Mouse (Mus musculus): ENCODE measurements around the gene Zfp942.
A peak's percentile ranks its signal among the peaks of the same experiment; 100 is the strongest.

The Zfp942 gene

DNA sequence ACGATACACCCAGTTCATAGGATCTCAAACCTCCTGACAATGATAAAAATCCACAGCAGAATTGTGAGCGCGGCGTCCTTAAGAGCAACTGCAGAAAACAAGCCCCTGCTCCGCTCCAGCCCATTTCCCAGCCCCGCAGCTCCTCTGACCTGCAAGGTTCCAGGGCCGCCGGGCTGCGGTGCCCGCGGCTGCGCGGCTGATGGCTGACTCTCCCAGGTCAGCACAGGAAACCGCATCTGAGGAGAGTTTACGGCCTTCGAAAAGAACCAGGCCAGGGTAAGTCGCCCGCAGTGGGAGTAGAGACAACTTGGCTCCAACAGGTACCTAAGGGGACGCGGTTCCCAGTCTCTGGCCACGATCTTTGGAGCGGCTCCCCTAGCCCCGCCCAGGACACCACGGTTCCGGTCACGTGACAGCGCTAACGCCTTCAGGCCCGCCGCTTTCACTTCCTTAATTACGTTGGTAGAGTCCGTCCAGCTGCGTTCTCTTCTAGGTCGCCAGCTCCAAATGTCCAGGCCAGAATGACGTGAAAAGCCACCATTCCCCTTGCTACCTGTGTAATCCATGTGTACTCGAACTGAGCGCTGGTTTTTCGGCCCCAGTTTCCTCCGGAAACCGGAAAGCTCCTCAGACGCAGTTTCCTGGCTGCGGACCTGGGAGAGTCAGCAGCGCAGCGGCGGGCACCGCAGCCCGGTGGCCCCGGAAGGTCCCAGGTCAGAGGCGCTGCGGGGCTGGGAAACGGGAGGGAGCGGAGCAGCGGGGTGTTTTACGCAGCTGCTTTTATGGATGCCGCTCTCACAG lies at the start of gene Zfp942, which contains the start of gene Zfp943:
Gene Zfp942, minus strand, starts transcription at position 358 of the 801 bp plus-strand sequence.
Gene Zfp943, plus strand, starts transcription at position 446 of the 801 bp plus-strand sequence.
- DNase-seq = peak; percentile 84

DNA sequence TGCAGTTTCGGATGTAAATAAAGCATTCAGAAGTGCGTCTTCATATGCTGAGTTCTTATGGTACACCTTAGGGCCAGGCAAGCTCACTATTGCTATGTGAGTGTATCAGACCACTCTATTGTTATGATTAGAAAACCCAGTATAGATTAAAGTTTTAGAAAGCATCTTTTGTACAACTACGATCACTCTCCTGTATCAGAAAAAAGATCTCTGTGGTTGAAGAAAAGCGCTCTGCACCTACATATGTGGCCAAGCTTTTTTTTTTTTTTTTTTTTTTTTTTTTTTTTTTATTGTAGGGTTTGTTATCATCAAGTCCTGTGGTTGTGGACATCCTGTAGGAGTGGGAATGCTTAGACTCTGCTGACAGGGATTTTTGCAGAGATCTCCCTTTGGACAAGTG lies 1.0 kb upstream of the Zfp942 start:
- peak; percentile 2 for DNase-seq

DNA sequence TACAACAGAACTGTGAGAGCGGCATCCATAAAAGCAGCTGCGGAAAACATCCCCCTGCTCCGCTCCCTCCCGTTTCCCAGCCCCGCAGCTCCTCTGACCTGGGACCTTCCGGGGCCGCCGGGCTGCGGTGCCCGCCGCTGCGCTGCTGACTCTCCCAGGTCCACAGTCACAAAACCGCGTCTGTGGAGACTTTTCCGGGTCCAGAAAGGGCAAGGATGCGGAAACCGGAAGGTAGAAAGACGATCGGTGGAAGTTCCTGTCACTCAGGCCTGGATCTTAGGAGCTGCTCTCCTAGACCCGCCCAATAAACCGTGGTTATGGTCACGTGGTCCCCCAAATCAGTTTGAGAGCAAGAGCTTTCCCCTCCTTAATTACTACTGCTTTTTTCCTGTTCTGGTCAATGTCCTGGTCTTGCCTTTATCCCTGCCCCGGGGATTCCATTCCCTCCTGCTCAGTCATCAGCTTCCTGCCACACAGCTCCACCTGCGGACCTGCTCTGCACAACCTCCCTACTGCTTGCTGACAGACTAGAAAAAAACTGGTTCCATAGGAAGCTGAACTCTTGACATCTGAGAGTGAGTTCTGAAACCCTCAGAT lies 52.7 kb downstream of the Zfp942 start, which contains the start of gene Zfp995:
Gene Zfp995, minus strand, starts transcription at position 471 of the 597 bp plus-strand sequence.
- peak; percentile 89 for DNase-seq

DNA sequence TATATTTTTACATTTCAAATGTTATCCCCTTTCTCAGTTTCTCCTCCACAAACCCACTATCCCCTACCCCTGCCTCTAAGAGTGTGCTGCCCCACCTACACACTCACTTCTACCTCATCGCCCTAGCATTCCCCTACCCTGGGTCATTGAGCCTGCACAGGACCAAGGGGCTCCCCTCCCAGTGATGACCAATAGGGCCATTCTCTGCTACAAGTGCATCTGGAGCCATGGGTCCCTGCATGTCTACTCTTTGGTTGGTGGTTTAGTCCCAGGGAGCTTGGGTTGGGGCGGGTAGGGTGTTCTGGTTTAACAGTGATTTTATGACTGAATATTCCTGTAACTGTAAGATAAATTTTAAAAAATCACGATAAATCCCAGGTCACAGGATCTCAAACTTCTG lies 53.2 kb downstream of the Zfp942 start:
- no peak for DNase-seq
